Mouse (Mus musculus) gastrocnemius, postnatal 25 days (tissue): ENCODE results near the gene Scd2. TPM values are rescaled to one million over a fixed set of nuclear protein-coding genes. Genes with fewer than 3 reads are reported as not detected.
"Not testable (repeated sequence)": the region's sequence is repeated elsewhere in the genome, so short reads cannot be mapped to it uniquely, and the experiment has no call there.

Source experiments
- DNase-seq: peaks from one replicate; pipeline ENCODE4 v3.0.0; 2022
- total RNA-seq, 2 experiments: library from RNA; stranded (reverse); gene quantifications; 1 replicate in 1 of 2; 2 replicates in 1 of 2; pipeline ENCODE4 v1.2.3; 2021

Gene Scd2
- total RNA-seq, 2 experiments from 2014 or later: 11.8 to 12.5 TPM

- DNase-seq: no peak
Observed at GRCm38 (mm10) chr19:44311306-44312006, 18.0 kb downstream of the Scd2 start.

GRCm38 (mm10) chr19:44312007-44312360 is 18.5 kb downstream of the Scd2 start:
- no peak for DNase-seq

GRCm38 (mm10) chr19:44313066-44313465 is 19.6 kb downstream of the Scd2 start:
- no peak for DNase-seq

GRCm38 (mm10) chr19:44314327-44314759 is 20.9 kb downstream of the Scd2 start:
- DNase-seq: peak; percentile 93

- peak; percentile 25 for DNase-seq
Observed at GRCm38 (mm10) chr19:44314871-44315414, 21.5 kb downstream of the Scd2 start.

GRCm38 (mm10) chr19:44316752-44317315 is 23.4 kb downstream of the Scd2 start:
- DNase-seq: no peak

GRCm38 (mm10) chr19:44317391-44317790 is 23.9 kb downstream of the Scd2 start:
- DNase-seq: no peak

- DNase-seq: no peak
Observed at GRCm38 (mm10) chr19:44318545-44318944, 25.1 kb downstream of the Scd2 start.

- no peak for DNase-seq
Observed at GRCm38 (mm10) chr19:44320316-44320715, 26.8 kb downstream of the Scd2 start.

GRCm38 (mm10) chr19:44321201-44321600 is 27.7 kb downstream of the Scd2 start:
- DNase-seq: no peak

GRCm38 (mm10) chr19:44321631-44322030 is 28.2 kb downstream of the Scd2 start:
- no peak for DNase-seq

- no peak for DNase-seq
Observed at GRCm38 (mm10) chr19:44329566-44329965, 36.1 kb downstream of the Scd2 start.

- not testable (repeated sequence) for DNase-seq
Observed at GRCm38 (mm10) chr19:44331128-44331527, 37.7 kb downstream of the Scd2 start.

GRCm38 (mm10) chr19:44331911-44332310 is 38.4 kb downstream of the Scd2 start:
- DNase-seq: no peak

- no peak for DNase-seq
Observed at GRCm38 (mm10) chr19:44332326-44332725, 38.9 kb downstream of the Scd2 start.

- no peak for DNase-seq
Observed at GRCm38 (mm10) chr19:44332833-44333623, 39.6 kb downstream of the Scd2 start, which contains the start of gene Scd4. Gene Scd4, plus strand, starts transcription at chr19:44333092.

GRCm38 (mm10) chr19:44333991-44334390 is 40.5 kb downstream of the Scd2 start:
- DNase-seq: no peak

- no peak for DNase-seq
Observed at GRCm38 (mm10) chr19:44335876-44336662, 42.6 kb downstream of the Scd2 start.

GRCm38 (mm10) chr19:44349689-44350088 is 56.2 kb downstream of the Scd2 start:
- DNase-seq: no peak

GRCm38 (mm10) chr19:44351756-44352155 is 58.3 kb downstream of the Scd2 start:
- DNase-seq: no peak
